Mouse (Mus musculus): ENCODE results near the gene Kcnh6.

The Kcnh6 gene

DNA sequence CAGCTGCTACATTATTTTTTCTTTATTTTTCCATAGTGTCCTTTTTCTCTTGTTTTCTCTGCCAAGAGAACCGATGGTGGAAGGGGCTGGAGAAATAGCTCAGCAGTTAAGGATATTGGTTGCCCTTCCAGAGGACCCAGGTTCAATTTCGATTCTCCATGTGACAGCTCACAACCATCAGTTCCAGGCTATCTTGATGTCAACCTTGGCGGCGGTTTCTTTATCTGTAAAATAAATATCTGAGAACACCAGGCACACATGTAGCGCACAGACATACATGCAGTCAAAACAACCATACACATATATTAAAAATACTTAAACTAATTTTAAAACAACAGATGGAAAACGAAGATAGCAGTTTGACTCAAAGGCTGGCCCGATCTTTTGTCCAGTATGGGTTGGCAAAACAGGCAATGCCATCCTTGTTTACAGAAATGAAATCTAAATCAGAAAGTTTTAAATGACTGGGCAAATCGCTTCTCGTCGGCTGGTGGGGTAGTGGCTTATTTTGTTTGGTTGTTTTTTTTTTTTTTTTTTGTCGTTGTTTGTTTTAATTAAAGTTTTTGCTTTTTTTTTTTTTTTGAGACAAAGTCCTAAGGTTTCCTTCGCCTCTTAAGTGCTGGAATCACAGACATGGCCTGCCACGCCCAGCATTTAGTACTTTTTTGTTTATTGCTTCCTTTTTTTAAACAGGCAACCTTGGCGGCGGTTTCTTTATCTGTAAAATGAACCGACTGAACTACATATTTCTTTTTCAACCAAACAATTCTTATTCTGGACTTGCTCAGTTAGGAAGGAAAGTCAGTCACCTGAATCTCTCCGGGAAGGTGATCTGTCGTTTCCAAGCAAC lies 57.4 kb downstream of the Kcnh6 start:
- DNase-seq: no peak

DNA sequence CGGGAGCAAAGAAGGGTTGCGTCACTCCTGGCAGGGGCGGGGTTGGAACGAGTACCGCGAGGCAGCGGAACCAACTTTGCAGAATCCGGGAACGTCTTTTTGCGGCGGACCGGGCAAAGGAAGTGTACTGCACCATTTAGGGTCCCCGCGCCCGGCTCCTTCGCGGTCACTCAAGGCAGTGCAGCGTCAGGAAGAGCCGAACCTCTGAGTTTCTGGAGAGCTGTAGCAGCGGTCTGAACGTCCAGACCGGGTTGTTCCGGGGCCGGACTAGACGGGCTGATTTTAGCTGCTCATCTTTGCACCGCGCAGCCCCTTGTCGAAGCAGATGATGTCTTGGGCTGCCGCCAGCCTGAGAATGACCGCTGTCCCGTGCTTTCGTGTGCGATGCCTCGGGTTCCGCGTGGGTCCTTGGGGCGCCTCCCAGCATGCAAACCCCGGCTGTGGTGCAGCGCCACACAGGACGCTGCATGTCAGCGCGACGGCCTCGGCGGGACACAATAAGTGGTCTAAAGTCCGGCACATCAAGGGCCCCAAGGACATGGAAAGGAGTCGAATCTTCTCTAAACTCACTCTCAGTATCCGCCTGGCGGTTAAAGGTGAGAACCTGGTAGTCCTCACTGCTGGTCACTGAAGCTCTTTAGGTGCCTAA lies 58.1 kb downstream of the Kcnh6 start, which contains the start of gene Taco1:
Gene Taco1, plus strand, starts transcription at position 139 of the 649 bp plus-strand sequence.
- peak; percentile 94 for DNase-seq

DNA sequence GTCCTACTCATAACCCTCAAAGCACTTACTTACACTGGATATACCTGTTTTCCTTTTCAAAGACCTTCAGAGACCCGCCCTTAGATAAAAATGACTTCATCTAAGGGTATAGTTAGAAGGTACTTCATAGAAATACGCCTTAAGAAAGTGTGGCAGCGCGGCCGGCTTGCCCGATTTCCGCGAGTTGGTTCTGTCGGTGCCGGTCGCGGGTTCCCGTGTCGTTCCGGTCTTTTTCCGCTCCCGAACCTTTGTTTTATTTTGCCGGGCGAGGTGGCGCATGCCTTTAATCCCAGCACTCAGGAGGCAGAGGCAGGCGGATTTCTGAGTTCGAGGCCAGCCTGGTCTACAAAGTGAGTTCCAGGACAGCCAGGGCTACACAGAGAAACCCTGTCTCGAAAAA lies 58.7 kb downstream of the Kcnh6 start:
- peak; percentile 25 for DNase-seq

DNA sequence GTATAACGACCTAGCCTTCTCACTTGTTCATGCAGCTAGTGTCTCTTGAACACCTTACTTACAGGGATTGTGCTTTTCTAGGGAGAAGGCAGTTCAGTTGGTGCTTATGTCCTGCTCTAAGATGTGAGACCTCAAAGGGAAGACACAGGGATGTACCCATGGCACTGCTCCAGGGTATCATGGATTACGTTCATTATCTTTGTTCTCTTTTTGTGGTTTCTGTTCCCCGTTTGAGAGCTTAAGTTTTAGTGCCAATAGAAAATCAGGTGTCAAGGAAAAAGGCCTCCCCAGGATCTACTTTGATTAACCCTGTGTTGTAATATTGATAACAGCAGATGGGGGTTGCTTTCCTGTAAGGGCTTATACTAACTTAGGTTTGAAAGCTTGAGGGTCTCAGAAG lies 65.8 kb downstream of the Kcnh6 start:
- DNase-seq: no peak

DNA sequence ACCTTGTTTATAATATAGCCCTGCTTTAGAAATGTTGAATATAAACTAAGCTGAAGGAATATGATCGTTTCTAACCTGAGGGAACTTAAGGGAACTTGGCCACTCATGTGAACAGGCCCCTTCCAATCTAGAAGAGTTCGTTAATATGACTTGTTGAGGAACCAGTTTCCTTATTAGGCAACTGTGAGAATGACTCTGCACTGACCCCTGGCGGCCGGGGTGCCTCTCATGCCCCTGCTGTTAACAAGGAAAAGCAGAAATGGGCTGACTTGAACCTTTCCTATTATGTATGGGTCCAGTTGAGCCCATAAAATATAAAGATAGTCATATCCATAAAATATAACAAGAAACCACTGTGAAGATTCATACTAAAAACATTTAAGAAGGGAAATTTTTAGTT lies 68.4 kb downstream of the Kcnh6 start:
- peak; percentile 25 for DNase-seq

All from right cerebral cortex, postnatal 25 days (tissue).